Mouse (Mus musculus) effector memory CD4-positive, alpha-beta T cell, adult 7 months (primary cell): Measurements from ENCODE around the gene Olfr665. TPM values are rescaled to one million over a fixed set of nuclear protein-coding genes. Genes with fewer than 3 reads are reported as not detected.

Source experiments
- polyA plus RNA-seq: library from polyadenylated mRNA; unstranded; fragments of 100-300 nt; shearing (Covaris generic); gene quantifications from one replicate; pipeline ENCODE4 v1.2.1, GENCODE M21; 2017

Gene Olfr665
- polyA plus RNA-seq: not detected

GRCm38 (mm10) chr7:104877731-104878130 lies at the start of gene Olfr665:
Olfr665 (plus strand) TSS chr7:104878031.

GRCm38 (mm10) chr7:104842503-104842902 lies 35.3 kb upstream of the Olfr665 start, which contains the start of gene Usp17lb:
Usp17lb (minus strand) TSS chr7:104842603.

GRCm38 (mm10) chr7:104856709-104857108 lies 21.1 kb upstream of the Olfr665 start, which contains the start of gene Usp17la:
Usp17la (plus strand) TSS chr7:104857009.

DNA sequence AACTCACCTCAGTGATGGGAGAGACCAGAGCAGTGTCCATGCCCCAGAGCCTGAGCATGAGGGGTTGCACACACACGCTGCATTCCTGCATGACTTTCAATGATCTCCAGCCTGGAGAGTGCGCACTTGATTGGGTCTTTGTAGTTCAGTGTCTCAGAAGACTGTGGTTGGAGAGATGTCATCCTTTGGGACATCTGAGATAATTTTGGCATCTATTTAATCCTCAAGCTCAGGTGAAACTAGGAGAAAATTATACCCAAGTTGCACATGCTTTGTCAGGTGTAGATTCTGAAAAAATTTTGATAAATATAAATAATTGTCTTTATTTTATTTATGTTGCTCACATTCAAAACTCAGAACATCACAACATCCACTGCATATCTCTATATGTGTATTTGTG lies 18.0 kb downstream of the Olfr665 start, which contains the start of gene Olfr666:
TSS of gene Olfr666 (minus strand) at position 101 of the 400 bp plus-strand sequence.

DNA sequence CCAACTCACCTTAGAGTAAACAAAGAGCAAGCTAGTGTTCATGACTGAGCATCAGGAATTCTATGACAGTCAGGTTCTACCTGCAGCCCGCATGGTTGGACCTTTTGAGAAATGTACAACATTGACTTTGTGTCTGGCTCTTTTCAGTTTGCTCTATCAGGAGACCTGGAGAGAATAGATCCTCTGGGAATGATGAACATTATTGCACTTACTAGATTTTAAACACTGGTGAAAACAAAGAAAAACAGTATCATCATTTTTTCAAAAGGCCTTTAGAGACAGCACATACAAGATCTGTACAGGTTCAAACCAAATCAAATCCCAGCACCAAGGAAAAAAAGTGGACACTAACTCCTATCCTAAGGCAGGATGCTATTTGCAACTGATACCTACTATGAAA lies 43.6 kb downstream of the Olfr665 start, which contains the start of gene Olfr667:
TSS of gene Olfr667 (minus strand) at position 101 of the 400 bp plus-strand sequence.

DNA sequence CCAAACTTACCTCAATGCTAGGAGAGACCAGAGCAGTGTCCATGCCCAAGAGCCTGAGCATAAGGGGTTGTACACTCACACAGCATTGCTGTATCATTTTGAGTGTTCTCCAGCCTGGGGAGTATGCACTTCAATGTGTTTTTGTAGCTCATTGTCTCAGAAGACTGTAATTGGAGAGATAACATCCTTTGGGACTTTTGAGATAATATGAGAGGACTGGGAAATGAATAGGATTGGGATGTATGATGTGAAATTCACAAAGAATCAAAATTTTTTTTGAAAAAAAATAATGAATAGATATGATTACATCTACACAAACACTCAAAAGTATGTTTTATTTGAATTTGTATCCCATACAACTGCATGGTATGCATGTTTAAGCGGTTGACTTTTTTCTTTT lies 50.1 kb downstream of the Olfr665 start, which contains the start of gene Olfr668:
TSS of gene Olfr668 (minus strand) at position 101 of the 400 bp plus-strand sequence.

Other genes with a start within 250 kb of the Olfr665 start
- gene Olfr658, start 230.7 kb upstream of the Olfr665 start, polyA plus RNA-seq: 0.22 TPM
- gene Olfr659, start 211.3 kb upstream of the Olfr665 start, polyA plus RNA-seq: 0.30 TPM
- not detected for gene Olfr661, start 191.5 kb upstream of the Olfr665 start, polyA plus RNA-seq
- gene Usp17le, start 100.6 kb upstream of the Olfr665 start, polyA plus RNA-seq: not detected
- gene Usp17lb, start 35.4 kb upstream of the Olfr665 start, polyA plus RNA-seq: not detected
- gene Usp17la, start 21.0 kb upstream of the Olfr665 start, polyA plus RNA-seq: not detected
- not detected for gene Olfr666, start 17.9 kb downstream of the Olfr665 start, polyA plus RNA-seq
- not detected for gene Olfr667, start 43.5 kb downstream of the Olfr665 start, polyA plus RNA-seq
- gene Olfr668, start 50.0 kb downstream of the Olfr665 start, polyA plus RNA-seq: not detected
- not detected for gene Olfr669, start 56.2 kb downstream of the Olfr665 start, polyA plus RNA-seq
- not detected for gene Olfr670, start 84.6 kb downstream of the Olfr665 start, polyA plus RNA-seq
- 0.34 TPM for gene Olfr671, start 101.1 kb downstream of the Olfr665 start, polyA plus RNA-seq
- gene Olfr672, start 124.0 kb downstream of the Olfr665 start, polyA plus RNA-seq: not detected
- gene Olfr675, start 150.4 kb downstream of the Olfr665 start, polyA plus RNA-seq: not detected
- not detected for gene Olfr676, start 154.7 kb downstream of the Olfr665 start, polyA plus RNA-seq
- not detected for gene Olfr677, start 173.3 kb downstream of the Olfr665 start, polyA plus RNA-seq
- not detected for gene Olfr678, start 186.4 kb downstream of the Olfr665 start, polyA plus RNA-seq
- gene Olfr679, start 203.2 kb downstream of the Olfr665 start, polyA plus RNA-seq: not detected
- gene Olfr680-ps1, start 214.8 kb downstream of the Olfr665 start, polyA plus RNA-seq: not detected
- gene Olfr681, start 238.8 kb downstream of the Olfr665 start, polyA plus RNA-seq: not detected